Mouse (Mus musculus): Measurements from ENCODE around the gene Gm1673. TPM values are rescaled to one million over a fixed set of nuclear protein-coding genes. Genes with fewer than 3 reads are reported as not detected.

Gm1673 gene
- polyA plus RNA-seq, 1 experiment from 2014 or later = 370 TPM

DNA sequence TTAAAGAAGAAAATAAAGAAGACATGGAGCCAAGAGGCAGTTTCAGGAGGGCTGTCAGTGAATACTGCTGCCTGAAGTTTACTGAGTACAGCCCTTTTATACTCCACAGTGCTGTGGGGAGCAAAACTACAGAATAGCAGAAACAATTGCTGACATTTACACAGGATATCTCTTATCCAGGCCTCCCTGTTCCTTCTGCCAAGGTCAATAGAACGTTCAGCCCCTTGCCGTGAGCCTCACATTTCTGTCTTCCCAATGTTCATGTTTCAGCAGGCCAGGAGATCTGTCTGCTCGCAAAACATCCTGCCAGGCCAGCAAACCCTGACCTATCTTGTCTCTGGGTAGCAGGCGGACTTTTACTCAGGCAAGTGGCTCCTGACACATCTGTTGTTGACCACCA, 23.9 kb upstream of the Gm1673 start:
- Histone ChIP-seq H3K27ac (no peak overlapping the region), H3K4me1 (replicated peaks) (no peaks in the 10 kb centered on the region), H3K36me3 (no peaks in the 10 kb centered on the region), H3K4me3 (no peak overlapping the region), H3K27me3 (ENCODE audit: insufficient read depth, poor library complexity, severe bottlenecking) (no peaks in the 10 kb centered on the region), H3K9me3 (peaks cover 16% of the 10 kb centered on the region)
- DNase-seq (ENCODE audit: low spot score) = no peak
- 78% methylated on average over 4 of the region's 4 CpGs for WGBS

DNA sequence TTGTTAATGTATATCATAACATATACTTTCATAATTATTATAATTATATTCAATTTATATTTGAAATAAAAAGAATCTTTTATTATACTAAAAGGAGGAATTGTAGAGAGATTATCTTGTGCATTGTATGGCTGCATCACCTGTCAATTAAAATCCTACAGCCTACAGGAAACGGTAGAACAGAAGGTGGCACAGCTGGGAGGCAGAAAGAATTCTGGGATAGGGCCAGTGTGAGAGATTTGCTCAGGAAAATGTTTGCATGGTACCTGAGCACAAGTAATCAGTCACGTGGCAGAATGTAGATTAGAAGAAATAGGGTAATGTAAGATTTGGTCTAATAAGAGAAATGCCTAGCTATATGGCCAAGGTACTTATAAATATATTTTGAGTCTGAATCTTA, 8.5 kb upstream of the Gm1673 start:
- WGBS = 77% methylated on average over 2 of the region's 2 CpGs
- H3K9me3 ChIP-seq = 0 out of 2 replicates have a peak, but pooled peaks cover 3% of the 10 kb centered on the region
- DNase-seq (ENCODE audit: low spot score) = no peak
- H3K27ac ChIP-seq = no peak overlapping the region
- no peak overlapping the region for H3K4me3 ChIP-seq
- H3K27me3 ChIP-seq (ENCODE audit: insufficient read depth, poor library complexity, severe bottlenecking) = no peaks in the 10 kb centered on the region
- H3K4me1 ChIP-seq (replicated peaks) = no peaks in the 10 kb centered on the region
- peaks cover 6% of the 10 kb centered on the region; the same call in 1 of the 2 replicates for H3K36me3 ChIP-seq

DNA sequence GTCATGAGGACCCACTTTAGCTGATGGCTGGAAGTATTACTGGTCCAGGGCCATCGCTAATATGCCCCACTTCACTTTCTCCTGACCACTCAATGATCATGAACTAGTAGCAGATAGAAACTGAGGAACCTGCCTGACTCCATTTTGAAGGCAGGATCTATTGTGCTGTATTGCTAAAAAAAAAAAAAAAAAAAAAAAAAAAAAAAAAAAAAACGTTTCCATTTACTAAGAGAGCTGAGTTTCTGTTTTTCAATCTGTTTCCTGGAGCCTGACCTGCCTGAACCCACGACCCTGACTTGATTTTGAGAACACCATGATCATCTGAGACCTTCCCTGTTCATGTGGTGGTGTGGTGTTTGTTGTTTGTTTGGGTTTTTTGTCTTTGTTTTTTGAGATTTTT, 7.0 kb upstream of the Gm1673 start:
- Histone ChIP-seq H3K4me1 (replicated peaks) (no peaks in the 10 kb centered on the region), H3K36me3 (peaks cover 10% of the 10 kb centered on the region), H3K4me3 (no peak overlapping the region), H3K27me3 (ENCODE audit: insufficient read depth, poor library complexity, severe bottlenecking) (no peaks in the 10 kb centered on the region), H3K27ac (no peak overlapping the region), H3K9me3 (0 out of 2 replicates have a peak, but pooled peaks cover 3% of the 10 kb centered on the region)
- 42% methylated on average over 3 of the region's 3 CpGs for WGBS
- DNase-seq (ENCODE audit: low spot score) = no peak

DNA sequence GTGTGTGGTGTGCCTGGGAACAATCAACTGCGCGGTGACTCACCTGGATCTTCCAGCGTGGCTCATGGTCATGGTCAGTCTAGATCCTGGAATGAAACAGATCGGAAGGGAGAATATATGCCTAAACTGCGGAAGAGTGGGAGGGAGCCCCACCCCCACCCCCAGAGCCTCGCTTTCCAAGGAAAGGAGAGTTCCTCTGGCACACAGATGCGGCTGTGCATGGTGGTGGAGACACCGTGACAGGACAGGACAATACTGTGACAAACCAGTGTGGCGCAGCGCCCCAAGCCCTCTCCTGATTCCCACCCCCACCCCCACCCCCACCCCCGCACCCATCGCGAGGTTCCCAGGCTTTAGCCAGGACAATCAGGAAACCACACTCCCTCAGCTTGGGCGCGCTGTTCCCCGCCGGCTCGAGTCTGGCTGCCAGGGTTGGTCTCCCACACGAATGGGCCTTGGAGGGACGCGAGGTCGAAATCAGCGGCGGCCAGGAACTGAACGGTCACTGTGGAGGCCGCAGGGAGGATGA, 438 bp upstream of the Gm1673 start:
- H3K27ac ChIP-seq = peak overlapping the region; percentile 96
- peaks cover 31% of the 10 kb centered on the region for H3K36me3 ChIP-seq
- H3K4me1 ChIP-seq (replicated peaks) = peaks cover 48% of the 10 kb centered on the region
- 0 out of 2 replicates have a peak, but pooled peaks cover 5% of the 10 kb centered on the region for H3K9me3 ChIP-seq
- peaks cover 8% of the 10 kb centered on the region; the same call in 1 of the 2 replicates for H3K27me3 ChIP-seq (ENCODE audit: insufficient read depth, poor library complexity, severe bottlenecking)
- WGBS = 3% methylated on average over 26 of the region's 26 CpGs
- DNase-seq (ENCODE audit: low spot score) = no peak
- peak overlapping the region; percentile 97 for H3K4me3 ChIP-seq

- Histone ChIP-seq H3K4me1 (replicated peaks) (peaks cover 48% of the 10 kb centered on the region), H3K9me3 (no peaks in the 10 kb centered on the region), H3K4me3 (peak overlapping the region; percentile 80), H3K27ac (peak overlapping the region; percentile 93), H3K36me3 (peaks cover 9% of the 10 kb centered on the region), H3K27me3 (ENCODE audit: insufficient read depth, poor library complexity, severe bottlenecking) (peaks cover 58% of the 10 kb centered on the region)
- 35% methylated on average over 28 of the region's 28 CpGs for WGBS
- DNase-seq (ENCODE audit: low spot score) = peak; percentile 44
These were observed 11.7 kb downstream of the Gm1673 start for GRCm38 (mm10) chr5:33994671-33995625.

DNA sequence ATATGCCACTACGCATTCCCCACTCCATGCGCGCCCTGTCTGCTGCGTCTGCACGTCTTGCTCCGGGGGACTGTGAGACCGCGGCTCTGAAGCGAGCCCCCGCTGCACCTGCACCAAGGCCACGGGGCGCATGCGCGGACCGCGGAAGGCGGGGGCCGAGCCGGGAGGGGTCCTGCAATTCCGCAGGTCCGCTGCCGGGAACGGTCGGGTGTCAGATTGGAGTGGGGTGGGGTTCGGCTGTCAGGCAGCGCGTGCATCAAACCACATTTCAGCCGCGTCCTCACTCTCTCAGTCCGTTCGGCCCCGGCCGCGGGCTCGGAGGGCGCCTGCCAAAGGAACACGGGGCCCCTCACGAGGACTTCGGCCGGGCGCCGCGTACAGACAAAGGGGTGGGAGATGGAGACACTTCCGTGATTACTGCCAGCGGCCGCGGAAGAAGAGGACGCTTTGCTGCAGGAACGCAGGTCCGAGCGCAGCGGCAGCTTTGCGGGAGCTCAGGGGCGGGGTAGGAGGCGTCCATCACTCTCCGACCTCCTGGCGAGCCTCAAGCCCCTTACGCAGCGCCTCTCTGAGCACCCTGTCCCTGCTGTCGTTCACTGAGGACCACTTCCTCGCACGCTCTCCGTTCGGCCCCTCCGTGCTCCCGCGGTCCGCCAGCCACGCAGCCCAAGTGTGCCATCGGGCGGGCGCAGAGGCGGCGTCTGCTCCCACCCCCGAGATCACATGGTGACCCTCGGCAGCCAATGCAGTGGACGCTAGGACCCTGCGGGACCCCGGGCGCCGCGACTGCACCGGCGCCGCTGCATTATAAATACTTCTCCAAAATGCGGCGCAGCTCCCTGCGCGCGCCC, 12.8 kb downstream of the Gm1673 start, which contains the start of gene Nat8l:
Gene Nat8l, plus strand, starts transcription at position 142 of the 851 bp plus-strand sequence.
- Histone ChIP-seq H3K27me3 (ENCODE audit: insufficient read depth, poor library complexity, severe bottlenecking) (peaks cover 58% of the 10 kb centered on the region), H3K4me1 (replicated peaks) (peaks cover 48% of the 10 kb centered on the region), H3K27ac (peak within 1 kb of the TSS; percentile 93), H3K9me3 (no peaks in the 10 kb centered on the region), H3K4me3 (peak within 1 kb of the TSS; percentile 80), H3K36me3 (peaks cover 20% of the 10 kb centered on the region)
- DNase-seq (ENCODE audit: low spot score) = peak; percentile 89
- under 1% methylated on average over 90 of the region's 90 CpGs for WGBS

DNA sequence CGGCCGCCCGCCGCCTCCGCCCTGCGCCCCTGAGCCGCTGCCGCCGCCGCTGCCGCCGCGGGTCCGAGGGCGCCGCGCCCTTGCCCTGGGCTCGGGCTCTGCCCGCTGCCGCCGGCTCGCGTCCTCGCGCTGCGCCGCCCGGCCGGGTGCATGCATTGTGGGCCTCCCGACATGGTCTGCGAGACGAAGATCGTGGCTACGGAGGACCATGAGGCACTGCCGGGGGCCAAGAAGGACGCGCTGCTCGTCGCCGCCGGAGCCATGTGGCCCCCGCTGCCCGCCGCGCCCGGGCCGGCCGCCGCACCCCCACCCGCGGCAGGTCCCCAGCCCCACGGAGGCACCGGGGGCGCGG, 13.4 kb downstream of the Gm1673 start:
- no peak for DNase-seq (ENCODE audit: low spot score)
- peak overlapping the region; percentile 93 for H3K27ac ChIP-seq
- H3K36me3 ChIP-seq = peaks cover 26% of the 10 kb centered on the region
- peaks cover 58% of the 10 kb centered on the region for H3K27me3 ChIP-seq (ENCODE audit: insufficient read depth, poor library complexity, severe bottlenecking)
- H3K9me3 ChIP-seq = no peaks in the 10 kb centered on the region
- WGBS = under 1% methylated on average over 55 of the region's 55 CpGs
- peaks cover 48% of the 10 kb centered on the region for H3K4me1 ChIP-seq (replicated peaks)
- peak overlapping the region; percentile 80 for H3K4me3 ChIP-seq

- no peaks in the 10 kb centered on the region for H3K9me3 ChIP-seq
- peaks cover 58% of the 10 kb centered on the region for H3K27me3 ChIP-seq (ENCODE audit: insufficient read depth, poor library complexity, severe bottlenecking)
- H3K4me3 ChIP-seq = peak overlapping the region; percentile 80
- under 1% methylated on average over 80 of the region's 80 CpGs for WGBS
- peak overlapping the region; percentile 93 for H3K27ac ChIP-seq
- DNase-seq (ENCODE audit: low spot score) = peak; percentile 57
- peaks cover 48% of the 10 kb centered on the region for H3K4me1 ChIP-seq (replicated peaks)
- peaks cover 31% of the 10 kb centered on the region for H3K36me3 ChIP-seq
These were observed 14.0 kb downstream of the Gm1673 start for GRCm38 (mm10) chr5:33997051-33997741.

- H3K27me3 ChIP-seq (ENCODE audit: insufficient read depth, poor library complexity, severe bottlenecking) = peaks cover 58% of the 10 kb centered on the region
These were observed 14.7 kb downstream of the Gm1673 start for GRCm38 (mm10) chr5:33997829-33998504.

GRCm38 (mm10) chr5:33998505-33998877, 15.3 kb downstream of the Gm1673 start:
- 88% methylated on average over 3 of the region's 3 CpGs for WGBS
- H3K27me3 ChIP-seq (ENCODE audit: insufficient read depth, poor library complexity, severe bottlenecking) = peaks cover 58% of the 10 kb centered on the region
- H3K9me3 ChIP-seq = no peaks in the 10 kb centered on the region
- H3K36me3 ChIP-seq = peaks cover 36% of the 10 kb centered on the region
- peak overlapping the region; percentile 80; the same call in 1 of the 2 replicates for H3K4me3 ChIP-seq
- no peak overlapping the region for H3K27ac ChIP-seq
- peak; percentile 2 for DNase-seq (ENCODE audit: low spot score)
- H3K4me1 ChIP-seq (replicated peaks) = peaks cover 48% of the 10 kb centered on the region

More at GRCm38 (mm10) chr5:33997829-33998504, 14.7 kb downstream of the Gm1673 start:
- WGBS = 70% methylated on average over 20 of the region's 20 CpGs
- H3K36me3 ChIP-seq = peaks cover 34% of the 10 kb centered on the region
- no peaks in the 10 kb centered on the region for H3K9me3 ChIP-seq
- peak overlapping the region; percentile 80 for H3K4me3 ChIP-seq
- H3K4me1 ChIP-seq (replicated peaks) = peaks cover 48% of the 10 kb centered on the region
- H3K27ac ChIP-seq = no peak overlapping the region
- no peak for DNase-seq (ENCODE audit: low spot score)

DNA sequence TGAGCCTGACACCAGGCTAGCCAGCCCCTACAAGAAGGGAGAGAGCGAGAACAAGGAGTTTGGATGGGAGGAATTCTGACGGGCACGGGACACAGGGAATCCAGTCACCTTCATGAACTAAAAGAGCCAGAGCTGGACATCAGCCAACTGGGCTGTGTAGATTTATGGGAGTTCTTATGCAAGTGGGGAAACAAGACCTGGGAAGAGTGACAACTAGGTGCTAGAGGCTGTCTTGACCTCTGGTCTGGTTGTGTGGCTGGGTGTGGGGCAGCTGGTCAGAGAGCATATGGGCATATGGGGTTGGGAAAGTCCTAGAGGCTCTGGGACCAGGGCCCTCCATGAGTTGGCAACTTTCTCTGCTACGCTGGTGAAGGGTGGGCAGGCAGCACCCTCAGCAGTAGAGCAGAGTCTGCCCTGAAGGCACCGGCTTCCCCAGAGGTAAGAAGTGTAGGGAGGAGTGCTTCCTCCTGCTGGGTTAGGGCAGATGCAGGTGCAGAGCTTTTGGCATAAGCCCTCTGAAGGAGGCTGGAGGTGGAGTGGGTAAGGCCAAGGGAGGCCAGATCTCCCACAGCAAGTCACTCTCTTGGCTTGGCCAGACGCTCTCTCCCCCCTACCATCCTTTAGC, 16.3 kb downstream of the Gm1673 start:
- WGBS = 92% methylated on average over 6 of the region's 6 CpGs
- H3K4me1 ChIP-seq (replicated peaks) = peaks cover 48% of the 10 kb centered on the region
- no peak overlapping the region for H3K27ac ChIP-seq
- DNase-seq (ENCODE audit: low spot score) = peak; percentile 2
- H3K36me3 ChIP-seq = peaks cover 37% of the 10 kb centered on the region
- H3K27me3 ChIP-seq (ENCODE audit: insufficient read depth, poor library complexity, severe bottlenecking) = peaks cover 51% of the 10 kb centered on the region
- H3K9me3 ChIP-seq = no peaks in the 10 kb centered on the region
- no peak overlapping the region for H3K4me3 ChIP-seq
